Mouse (Mus musculus) kidney, adult 18-20 months (tissue): ENCODE data around the gene Trappc6a.

ENCODE experiments used
- DNase-seq: peaks from one replicate; pipeline ENCODE4 v3.0.0; 2021

Trappc6a gene

DNA sequence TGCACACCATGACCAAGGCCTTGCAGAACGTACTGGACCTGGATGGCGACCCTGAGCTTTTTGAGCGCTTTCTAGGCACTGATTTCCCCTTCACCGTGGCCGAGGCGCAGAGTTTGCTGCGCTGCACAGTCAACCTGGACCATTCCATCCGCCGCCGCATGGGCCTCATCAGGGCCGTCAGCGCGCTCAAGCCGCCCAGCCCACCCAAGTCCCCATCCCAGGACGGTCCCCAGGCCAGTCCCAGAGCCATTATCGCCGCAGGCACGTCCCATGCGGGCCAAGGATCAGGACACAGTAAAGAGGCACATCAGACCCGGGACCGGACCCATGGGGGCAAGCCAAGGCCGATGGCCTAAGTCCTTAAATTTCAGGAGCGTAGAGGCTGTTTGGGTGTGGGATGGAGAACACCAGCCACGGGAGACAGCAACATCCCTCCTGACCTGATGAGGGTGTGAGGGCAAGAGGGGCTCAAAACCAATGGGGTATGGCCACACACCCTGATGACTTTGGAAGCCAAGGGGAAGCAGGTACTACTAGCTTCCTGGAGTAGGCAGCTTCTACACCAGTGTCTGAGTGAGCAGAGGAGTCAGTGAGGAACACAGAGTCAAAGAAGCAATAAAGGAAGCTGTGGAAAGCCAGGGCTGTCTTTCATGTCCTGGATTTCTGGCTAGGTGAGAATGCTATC, 16.4 kb downstream of the Trappc6a start:
- no peak for DNase-seq

DNA sequence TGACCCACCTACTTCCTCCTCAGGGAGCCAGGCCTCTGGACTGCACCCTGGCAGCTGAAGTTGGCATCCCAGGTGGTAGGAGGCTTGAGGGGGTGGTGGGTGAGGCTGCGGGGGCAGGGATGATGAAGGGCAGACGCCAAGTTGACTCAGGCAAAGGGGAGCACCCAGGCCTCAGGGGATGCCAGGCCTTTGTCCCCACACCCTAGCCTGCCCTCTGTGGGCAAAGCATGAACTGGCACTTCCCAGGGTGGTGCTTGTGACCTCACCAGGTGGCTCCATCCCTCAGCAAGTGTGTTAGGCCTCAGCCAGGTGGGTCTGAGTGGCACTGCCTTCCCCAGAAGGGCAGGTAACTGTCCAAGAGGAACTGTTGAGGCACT, 16.9 kb downstream of the Trappc6a start:
- no peak for DNase-seq

DNA sequence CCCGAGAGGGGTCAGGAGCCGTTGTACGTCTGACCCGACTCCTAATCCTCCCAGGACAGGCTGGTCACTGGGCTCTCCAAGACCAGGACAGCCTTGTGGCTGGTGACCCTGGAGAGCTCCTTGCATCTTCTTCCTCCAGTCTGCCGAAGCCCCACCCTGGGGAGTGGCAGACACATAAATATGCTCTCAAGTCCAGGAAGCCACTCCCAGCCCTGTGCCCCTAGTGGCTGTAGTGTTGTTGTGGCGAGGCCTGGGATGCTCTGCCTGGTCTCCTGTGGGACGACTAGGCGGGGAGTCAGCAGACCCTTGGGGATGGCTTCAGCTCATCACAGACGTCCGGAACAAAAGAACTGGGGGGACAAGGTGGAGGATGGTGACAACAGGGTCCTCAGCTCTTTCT, 22.9 kb downstream of the Trappc6a start:
- DNase-seq, result no peak

DNA sequence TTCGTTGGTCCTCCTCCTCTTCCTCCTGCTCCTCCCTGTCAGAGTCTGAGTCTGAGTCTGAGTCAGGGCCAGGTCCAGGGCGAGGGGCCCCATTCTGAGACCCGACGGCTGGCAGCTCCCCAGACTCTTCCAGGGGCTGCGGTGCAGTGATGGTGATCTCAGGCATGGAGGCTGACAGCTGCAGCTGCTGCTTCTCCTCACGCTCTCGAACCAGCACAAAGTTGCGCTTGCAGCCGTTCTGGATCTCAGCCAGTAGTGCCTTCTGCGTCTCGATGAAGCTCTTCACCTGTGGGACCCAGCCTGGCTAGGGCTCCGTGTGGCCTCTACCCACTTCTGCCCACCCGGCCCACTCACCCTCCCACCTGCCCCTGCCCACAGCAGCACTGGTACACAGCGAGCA, 24.0 kb downstream of the Trappc6a start:
- DNase-seq, result no peak

GRCm38 (mm10) chr7:19534676-19535075, 26.5 kb downstream of the Trappc6a start:
- no peak for DNase-seq

DNA sequence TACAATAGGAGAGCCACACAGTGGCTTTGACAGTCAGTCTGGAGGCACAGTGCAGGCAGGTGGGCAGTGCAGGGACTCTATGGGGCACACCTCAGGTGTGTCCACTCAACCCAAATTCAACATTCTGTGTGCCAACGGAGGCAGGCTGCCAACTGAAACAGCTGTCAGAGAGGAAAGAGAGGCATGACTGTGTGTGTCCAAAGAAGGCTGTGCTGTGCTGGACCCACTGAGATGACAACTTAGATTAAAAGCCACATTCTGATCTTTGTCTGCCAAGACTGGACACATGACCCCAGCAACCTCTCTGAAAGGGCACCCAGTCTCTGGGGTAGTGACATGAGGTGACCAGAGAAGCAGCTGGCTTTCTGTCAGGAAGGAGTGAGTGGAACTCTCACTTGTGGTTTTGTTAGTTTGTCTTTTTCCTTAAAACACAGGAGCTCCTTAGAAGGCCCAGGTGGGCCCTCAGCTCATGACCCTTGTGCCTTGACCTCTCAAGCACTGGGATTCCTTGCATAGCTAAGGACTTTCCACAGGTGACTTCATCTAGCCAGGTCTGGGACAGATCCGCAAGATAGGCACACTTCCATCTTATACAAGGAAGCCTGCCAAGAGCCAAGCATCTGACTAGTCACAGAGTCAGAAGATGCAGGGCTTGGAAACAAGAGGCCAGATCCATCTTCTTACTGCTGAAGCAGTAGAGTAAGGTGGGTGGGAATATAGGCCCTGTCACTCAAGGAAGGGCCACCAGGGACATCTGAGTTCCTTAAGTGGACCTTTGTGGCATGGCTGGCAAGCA, 32.8 kb downstream of the Trappc6a start:
- peak; percentile 25 for DNase-seq

DNA sequence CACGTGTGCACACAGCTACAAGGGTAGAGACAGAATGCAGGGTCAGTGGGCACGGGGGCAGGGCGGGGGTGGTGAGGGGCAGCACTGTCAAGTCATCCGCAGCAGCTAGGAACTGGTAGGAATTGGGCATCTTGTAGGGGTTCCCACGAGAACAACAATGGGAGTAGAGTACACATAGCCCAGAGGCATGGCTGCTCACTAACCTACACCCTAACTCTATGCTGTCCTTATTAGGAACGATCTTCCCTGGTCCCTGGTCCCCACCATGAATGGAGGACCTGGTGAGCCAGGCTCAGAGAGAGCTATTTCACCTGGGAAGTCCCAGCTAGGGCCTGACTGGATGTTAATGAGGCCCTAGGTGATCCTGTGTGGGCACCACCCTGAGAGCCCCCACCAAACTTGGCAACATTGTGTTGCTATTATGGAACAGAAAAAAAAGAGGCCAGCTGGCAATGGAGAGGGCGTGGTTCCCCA, 33.5 kb downstream of the Trappc6a start:
- DNase-seq, result no peak

DNA sequence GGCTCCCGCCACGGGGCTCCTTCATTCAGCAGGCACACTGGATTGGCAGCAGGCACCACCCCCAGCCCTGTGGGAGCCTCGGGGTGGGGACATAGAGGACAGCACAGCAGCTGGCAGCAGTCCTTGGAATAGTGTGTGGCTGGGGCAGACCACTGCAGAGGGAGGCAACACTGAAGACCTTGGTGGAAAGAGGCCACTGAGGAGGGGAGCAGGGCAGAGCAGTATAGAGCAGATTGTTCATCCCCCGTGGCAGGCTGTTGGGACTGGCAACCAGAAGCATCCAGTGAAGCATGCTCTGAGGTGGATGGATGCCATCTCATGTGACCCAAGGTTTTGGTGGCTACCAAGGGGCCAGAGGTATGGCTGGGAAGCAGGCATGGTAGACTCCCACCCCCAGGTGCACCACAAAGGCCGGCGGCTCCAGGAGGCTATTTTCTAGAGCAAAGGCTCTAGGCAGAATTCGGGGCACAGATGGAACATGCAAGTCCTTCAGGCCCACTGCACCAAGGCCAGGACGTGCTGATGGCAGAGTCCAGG, 34.0 kb downstream of the Trappc6a start:
- peak; percentile 23 for DNase-seq

GRCm38 (mm10) chr7:19543584-19543983, 35.4 kb downstream of the Trappc6a start:
- no peak for DNase-seq

GRCm38 (mm10) chr7:19546007-19546406, 37.8 kb downstream of the Trappc6a start:
- DNase-seq, result no peak

GRCm38 (mm10) chr7:19547344-19547969, 39.3 kb downstream of the Trappc6a start:
- DNase-seq, result no peak

DNA sequence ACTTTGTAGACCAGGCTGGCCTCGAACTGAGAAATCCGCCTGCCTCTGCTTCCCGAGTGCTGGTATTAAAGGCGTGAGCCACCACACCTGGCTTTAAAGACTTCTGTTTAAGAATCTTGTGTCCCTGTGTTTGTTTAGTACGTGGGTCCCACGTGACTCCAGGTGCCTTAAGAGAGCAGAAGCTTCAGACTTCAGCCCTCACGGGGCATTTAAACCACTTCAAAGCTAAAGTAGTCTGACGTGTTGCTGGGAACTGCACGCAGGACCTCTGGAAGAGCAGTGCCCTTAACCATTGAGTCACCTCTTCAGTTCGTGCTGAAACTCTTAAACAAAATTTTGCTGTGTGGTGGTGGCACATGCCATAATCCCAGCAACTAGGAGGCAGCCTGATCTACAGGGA, 41.2 kb downstream of the Trappc6a start:
- DNase-seq, result no peak

DNA sequence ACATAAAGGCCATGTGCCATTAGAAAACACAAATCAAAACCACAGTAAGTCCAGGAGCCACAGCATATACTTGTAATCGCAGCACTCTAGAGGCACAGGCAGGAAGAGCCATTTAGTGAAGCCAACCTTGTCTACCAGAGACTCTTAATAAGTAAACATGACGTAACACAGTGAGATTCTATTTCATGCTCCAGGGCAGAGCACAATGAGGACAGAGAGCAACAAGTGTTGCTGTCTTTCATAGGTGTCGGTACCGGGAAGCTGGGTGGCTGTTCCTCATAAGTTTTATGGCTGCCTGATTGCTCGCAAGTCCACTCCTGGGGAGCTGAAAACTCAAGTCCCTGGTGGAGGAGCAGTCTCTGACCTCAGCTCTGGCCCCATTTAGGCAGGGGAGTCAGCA, 43.4 kb downstream of the Trappc6a start:
- DNase-seq, result no peak

- DNase-seq, result no peak
Measured at GRCm38 (mm10) chr7:19552443-19552842, 44.2 kb downstream of the Trappc6a start.

DNA sequence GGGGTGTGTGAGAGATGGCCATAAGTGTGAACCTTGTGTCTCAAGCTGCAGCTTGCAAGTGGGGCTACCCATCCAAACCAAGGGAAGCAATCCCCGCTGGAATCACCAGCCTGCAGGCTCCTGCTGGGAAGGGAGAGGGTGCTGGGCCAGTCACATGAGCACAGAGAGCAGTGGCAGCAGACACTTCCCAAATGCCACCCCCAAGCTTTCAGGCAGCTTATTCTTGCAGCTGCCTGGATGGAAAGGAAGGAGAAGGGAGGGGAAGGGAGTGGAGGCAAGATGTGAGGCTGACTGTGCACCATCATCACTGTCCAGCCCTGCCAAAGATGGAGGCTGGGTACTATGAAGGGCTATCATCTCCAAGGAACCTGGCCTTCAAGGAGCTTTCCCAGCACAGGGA, 46.0 kb downstream of the Trappc6a start:
- no peak for DNase-seq

- DNase-seq, result no peak
Measured at GRCm38 (mm10) chr7:19557086-19557485, 48.9 kb downstream of the Trappc6a start.

- DNase-seq, result no peak
Measured at GRCm38 (mm10) chr7:19557982-19558900, 50.0 kb downstream of the Trappc6a start.

- DNase-seq, result no peak
Measured at GRCm38 (mm10) chr7:19558965-19559364, 50.8 kb downstream of the Trappc6a start.

DNA sequence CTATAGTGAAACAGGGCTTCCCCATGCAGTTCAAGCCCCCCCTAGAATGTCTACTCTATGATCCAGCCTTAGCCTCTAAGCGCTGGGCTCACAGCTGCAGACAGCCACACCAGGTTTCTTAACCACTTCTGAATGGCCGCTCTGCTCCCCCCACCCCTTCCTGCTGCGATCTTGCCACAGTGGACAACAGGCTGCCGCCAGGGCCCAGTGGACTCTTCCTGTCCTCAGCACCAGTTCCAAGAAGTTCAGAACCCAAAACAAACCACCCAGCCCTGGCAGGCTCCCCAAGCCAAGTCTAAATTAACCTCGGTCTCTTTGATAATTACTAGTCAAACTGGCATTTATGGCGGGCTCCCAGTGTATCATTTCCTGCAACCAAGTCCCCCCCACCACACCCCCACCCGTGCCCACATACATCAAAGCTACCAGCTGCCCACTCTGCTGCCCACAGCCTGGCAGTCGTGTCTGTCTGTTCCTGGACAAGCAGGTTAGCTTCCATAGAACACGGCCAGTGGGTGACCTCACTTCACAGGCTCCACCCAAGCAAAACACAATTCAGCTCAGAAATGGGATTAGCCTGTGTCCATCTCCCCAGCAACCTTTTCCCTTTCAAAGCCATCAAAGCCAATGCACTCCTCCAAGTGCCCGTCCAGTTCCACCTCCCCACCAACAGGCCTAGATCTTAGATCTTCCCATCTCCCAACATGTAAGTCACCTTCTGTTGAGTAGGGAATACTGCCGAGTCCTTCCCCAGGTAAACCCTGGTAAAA, 52.5 kb downstream of the Trappc6a start:
- DNase-seq, result no peak

DNA sequence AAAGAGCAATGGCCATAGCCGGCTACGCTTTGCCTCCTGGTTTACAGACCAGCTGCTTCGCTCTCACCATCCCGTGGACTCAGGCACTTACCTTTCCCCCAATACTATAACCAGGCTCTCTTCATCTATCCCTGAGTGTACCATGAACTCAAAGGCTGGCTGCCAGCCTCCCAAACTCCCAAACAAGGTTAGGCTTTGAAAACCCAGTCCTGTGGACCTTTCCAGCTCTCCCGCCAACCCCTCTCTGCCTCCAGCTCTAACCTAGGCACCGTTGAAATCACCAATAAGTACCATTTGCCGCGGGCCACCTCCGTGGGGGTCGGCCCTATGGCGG, 53.2 kb downstream of the Trappc6a start:
- DNase-seq, result peak; percentile 40

DNA sequence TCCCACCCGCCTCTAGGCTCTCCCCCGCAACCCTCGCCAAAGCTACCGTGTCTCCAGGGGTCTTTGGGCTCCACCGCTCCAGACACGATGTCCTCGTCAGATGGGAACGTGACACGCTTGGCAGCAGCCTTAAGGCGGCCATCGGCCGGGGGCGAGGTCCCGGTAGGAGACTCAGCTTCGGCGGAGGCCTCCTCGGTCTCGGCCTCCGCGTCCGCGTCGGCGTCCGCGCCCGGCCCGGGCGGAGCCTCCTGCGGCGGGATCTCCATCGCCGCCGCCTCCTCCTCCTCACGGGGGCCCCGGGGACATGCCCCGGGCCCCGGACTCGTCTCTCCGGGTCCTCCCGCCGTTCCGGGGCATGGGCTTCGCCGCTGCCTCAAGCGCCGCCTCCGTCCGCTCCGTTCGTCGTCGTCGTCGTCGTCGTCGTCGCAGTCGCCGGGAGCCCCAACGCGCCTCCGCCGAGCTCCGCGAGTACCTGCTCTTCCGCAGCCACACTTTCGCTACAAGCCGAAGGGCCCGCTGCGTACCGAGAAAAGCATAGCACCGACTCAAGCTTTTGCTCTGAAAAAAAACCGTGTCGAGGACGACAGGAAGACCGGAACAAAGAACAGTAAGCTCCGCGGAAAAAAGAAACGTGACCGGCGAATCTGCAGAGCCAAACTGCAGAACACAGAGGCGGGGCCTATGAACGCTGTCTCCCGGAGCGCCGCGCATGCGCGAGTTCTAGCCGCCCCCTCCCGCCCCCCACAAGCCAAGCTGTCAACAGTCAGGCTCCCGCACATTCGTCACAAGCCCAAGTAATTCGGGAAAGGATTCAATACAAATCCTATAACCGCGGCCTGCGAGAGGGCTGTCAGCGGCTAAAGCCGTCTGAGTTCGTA, 53.8 kb downstream of the Trappc6a start:
- peak; percentile 92 for DNase-seq
